Mouse (Mus musculus) MEL (cell line): ENCODE data around the gene Mfn1. TPM values are rescaled to one million over a fixed set of nuclear protein-coding genes. Genes with fewer than 3 reads are reported as not detected.

Experiments
- DNase-seq: peaks from one replicate; pipeline ENCODE4 v3.0.0; 2011; ENCODE audit warnings: low read depth, low spot score
- H3K27ac ChIP-seq: 2 replicates; pipeline ENCODE4 v1.5.1; 2012; ENCODE audit warnings: low read depth, mild to moderate bottlenecking, control low read depth, low read length, moderate library complexity; ENCODE audit not compliant: control insufficient read depth
- H3K27me3 ChIP-seq, 2 experiments: fragments of 150-350 bp in 1 of 2; sonication (generic) in 1 of 2; 2 replicates each; pipeline ENCODE4 v1.6.1; 2012; ENCODE audit warnings: low read length in 2 of 2, mild to moderate bottlenecking in 2 of 2, improper control_type of control experiment in 1 of 2, moderate library complexity in 1 of 2; ENCODE audit not compliant: insufficient read depth in 2 of 2, control insufficient read depth in 1 of 2
- H3K36me3 ChIP-seq, 2 experiments: 2 replicates each; pipeline ENCODE4 v1.6.1; 2012 to 2014; ENCODE audit warnings: low read length in 2 of 2, improper control_type of control experiment in 1 of 2, inconsistent platforms in 1 of 2, mild to moderate bottlenecking in 1 of 2; ENCODE audit not compliant: insufficient read depth in 2 of 2, control insufficient read depth in 1 of 2
- H3K4me1 ChIP-seq, 2 experiments: fragments of 150-350 bp in 1 of 2; sonication (generic) in 1 of 2; 2 replicates each; pipeline ENCODE4 v1.6.1; 2012; ENCODE audit warnings: low read length in 2 of 2, improper control_type of control experiment in 1 of 2, mild to moderate bottlenecking in 1 of 2; ENCODE audit not compliant: insufficient read depth in 2 of 2, control insufficient read depth in 1 of 2
- H3K4me3 ChIP-seq, 2 experiments: fragments of 150-350 bp in 1 of 2; sonication (generic) in 1 of 2; 2 replicates each; pipeline ENCODE4 v1.5.1; 2012; ENCODE audit warnings: low read depth in 2 of 2, low read length in 2 of 2, mild to moderate bottlenecking in 2 of 2, moderate library complexity in 2 of 2, control low read depth in 1 of 2, improper control_type of control experiment in 1 of 2; ENCODE audit not compliant: control insufficient read depth in 1 of 2, insufficient read depth in 1 of 2
- H3K79me2 ChIP-seq: 2 replicates; pipeline ENCODE4 v1.6.1; 2012; ENCODE audit warnings: mild to moderate bottlenecking, low read length, moderate library complexity; ENCODE audit not compliant: control insufficient read depth, poor library complexity, insufficient read depth
- H3K9ac ChIP-seq: 2 replicates; pipeline ENCODE4 v1.6.1; 2012; ENCODE audit warnings: low read depth, mild to moderate bottlenecking, control low read depth, low read length, moderate library complexity; ENCODE audit not compliant: control insufficient read depth, poor library complexity, severe bottlenecking
- H3K9me3 ChIP-seq: fragments of 150-350 bp; sonication (generic); replicated peaks from 2 replicates; pipeline ENCODE4 v1.6.1; 2012; ENCODE audit warnings: mild to moderate bottlenecking, low read length, improper control_type of control experiment, moderate library complexity; ENCODE audit not compliant: insufficient read depth
- CTCF ChIP-seq, 3 experiments: IDR thresholded peaks in 2 of 3; conservative IDR thresholded peaks in 1 of 3; 2 replicates each; pipeline ENCODE4 v1.5.1; 2011 to 2012; ENCODE audit warnings: low read length in 3 of 3, low read depth in 2 of 3, mild to moderate bottlenecking in 2 of 3, improper control_type of control experiment in 1 of 3, inconsistent platforms in 1 of 3, mixed read lengths in 1 of 3, moderate library complexity in 1 of 3; ENCODE audit not compliant: control insufficient read depth in 1 of 3, insufficient read depth in 1 of 3, poor library complexity in 1 of 3, severe bottlenecking in 1 of 3
- EP300 ChIP-seq, 2 experiments: IDR thresholded peaks; 2 replicates each; pipeline ENCODE4 v1.6.1; 2011; ENCODE audit warnings: improper control_type of control experiment in 2 of 2, low read length in 2 of 2, low read depth in 1 of 2, mild to moderate bottlenecking in 1 of 2
- ETS1 ChIP-seq: IDR thresholded peaks from 2 replicates; pipeline ENCODE4 v1.6.1; 2012; ENCODE audit warnings: low read depth, mild to moderate bottlenecking, inconsistent platforms, low read length, improper control_type of control experiment, moderate library complexity
- HCFC1 ChIP-seq: IDR thresholded peaks from 2 replicates; pipeline ENCODE4 v1.6.1; 2012; ENCODE audit warnings: low read depth, mild to moderate bottlenecking, inconsistent platforms, low read length, improper control_type of control experiment, moderate library complexity
- MXI1 ChIP-seq: IDR thresholded peaks from 2 replicates; pipeline ENCODE4 v1.6.1; 2011; ENCODE audit warnings: mild to moderate bottlenecking, low read depth, low read length, improper control_type of control experiment
- MYB ChIP-seq: IDR thresholded peaks from 2 replicates; pipeline ENCODE4 v1.6.1; 2011; ENCODE audit warnings: mild to moderate bottlenecking, low read depth, low read length, improper control_type of control experiment
- MYC ChIP-seq: IDR thresholded peaks from 2 replicates; pipeline ENCODE4 v1.6.1; 2011; ENCODE audit warnings: low read depth, mild to moderate bottlenecking, low read length, improper control_type of control experiment, moderate library complexity
- NELFE ChIP-seq: IDR thresholded peaks from 2 replicates; pipeline ENCODE4 v1.6.1; 2011; ENCODE audit warnings: low read depth, low read length, improper control_type of control experiment
- NRF1 ChIP-seq: IDR thresholded peaks from 2 replicates; pipeline ENCODE4 v1.6.1; 2014; ENCODE audit warnings: low read depth, mild to moderate bottlenecking, inconsistent platforms, low read length, improper control_type of control experiment, moderate library complexity; ENCODE audit not compliant: poor library complexity, insufficient read depth, severe bottlenecking
- POLR2AphosphoS5 ChIP-seq: IDR thresholded peaks from 2 replicates; pipeline ENCODE4 v1.6.1; 2012; ENCODE audit warnings: low read depth, borderline replicate concordance, mild to moderate bottlenecking, inconsistent platforms, low read length, moderate library complexity, mixed read lengths
- RAD21 ChIP-seq: IDR thresholded peaks from 2 replicates; pipeline ENCODE4 v1.6.1; 2011; ENCODE audit warnings: mild to moderate bottlenecking, low read depth, low read length, improper control_type of control experiment
- SIN3A ChIP-seq: IDR thresholded peaks from 2 replicates; pipeline ENCODE4 v1.6.1; 2012; ENCODE audit warnings: low read length, improper control_type of control experiment, inconsistent platforms
- TCF12 ChIP-seq: IDR thresholded peaks from 2 replicates; pipeline ENCODE4 v1.6.1; 2014; ENCODE audit warnings: low read depth, mild to moderate bottlenecking, inconsistent platforms, low read length, improper control_type of control experiment, moderate library complexity
- ZC3H11A ChIP-seq: IDR thresholded peaks from 2 replicates; pipeline ENCODE4 v1.6.1; 2012; ENCODE audit warnings: low read depth, mild to moderate bottlenecking, inconsistent platforms, low read length, improper control_type of control experiment
- ZNF384 ChIP-seq: IDR thresholded peaks from 2 replicates; pipeline ENCODE4 v1.6.1; 2012; ENCODE audit warnings: low read depth, mild to moderate bottlenecking, inconsistent platforms, low read length, improper control_type of control experiment
- polyA plus RNA-seq, 2 experiments: library from polyadenylated mRNA; stranded (reverse) in 1 of 2; unstranded in 1 of 2; fragments of >175 nt in 1 of 2; fragments of >200 nt in 1 of 2; gene quantifications; 2 replicates each; pipeline versions ENCODE4 v1.2.1 to v1.2.4; 2012; ENCODE audit warnings: low replicate concordance in 2 of 2, low read depth in 1 of 2; ENCODE audit not compliant: insufficient read length in 2 of 2, insufficient read depth in 1 of 2, missing spikeins in 1 of 2
- total RNA-seq: library from RNA; depleted of rRNA; stranded (reverse); fragments of 300-350 nt; gene quantifications from 2 replicates; pipeline ENCODE4 v1.2.3, GENCODE M21; 2012

Mfn1 gene
- total and polyA plus RNA-seq, 3 experiments: 25.5 to 29.4 TPM; not detected in 1

GRCm38 (mm10) chr3:32483035-32483434 is 46.2 kb upstream of the Mfn1 start:
- DNase-seq: no peak
- H3K9ac ChIP-seq: no peak overlapping the region
- H3K36me3 ChIP-seq: no peaks in the 10 kb centered on the region
- H3K27me3 ChIP-seq: peaks cover 0 to 1% of the 10 kb centered on the region in 2 experiments; a peak in 1 of 4 replicates
- H3K79me2 ChIP-seq: no peaks in the 10 kb centered on the region
- H3K4me3 ChIP-seq: no peak overlapping the region
- no peaks in the 10 kb centered on the region for H3K9me3 ChIP-seq
- H3K4me1 ChIP-seq: peaks cover 0 to 2% of the 10 kb centered on the region in 2 experiments; a peak in 1 of 4 replicates
- H3K27ac ChIP-seq: no peak overlapping the region
- TF ChIP-seq ETS1: no peak
- TF ChIP-seq ZNF384: peak; percentile 48

GRCm38 (mm10) chr3:32486543-32486942 is 42.7 kb upstream of the Mfn1 start:
- no peak for TF ChIP-seq MYB
- H3K27me3 ChIP-seq: peaks cover 0 to 1% of the 10 kb centered on the region in 2 experiments; a peak in 1 of 4 replicates
- no peaks in the 10 kb centered on the region for H3K36me3 ChIP-seq
- no peak overlapping the region for H3K27ac ChIP-seq
- peaks cover 0 to 2% of the 10 kb centered on the region in 2 experiments; a peak in 1 of 4 replicates for H3K4me1 ChIP-seq
- no peaks in the 10 kb centered on the region for H3K79me2 ChIP-seq
- H3K4me3 ChIP-seq: no peak overlapping the region
- no peak overlapping the region for H3K9ac ChIP-seq
- DNase-seq: peak; percentile 53
- no peaks in the 10 kb centered on the region for H3K9me3 ChIP-seq

- Histone ChIP-seq H3K4me1 (peaks cover 0 to 2% of the 10 kb centered on the region in 2 experiments; a peak in 1 of 4 replicates), H3K36me3 (no peaks in the 10 kb centered on the region), H3K9ac (no peak overlapping the region), H3K27me3 (no peaks in the 10 kb centered on the region), H3K27ac (no peak overlapping the region), H3K4me3 (no peak overlapping the region), H3K9me3 (no peaks in the 10 kb centered on the region), H3K79me2 (no peaks in the 10 kb centered on the region)
- no peak for DNase-seq
- TF ChIP-seq MYC (no peak), ZNF384 (no peak), POLR2AphosphoS5 (no peak), NELFE (no peak), MXI1 (no peak), EP300 (IDR thresholded peaks at IDR 0.05; ENCODE audit: low read depth in 1 of 2, low read length in 2 of 2) (no peak), HCFC1 (no peak), CTCF (IDR thresholded peaks at IDR 0.05 in 2 of 3, conservative IDR thresholded peaks at IDR 0.05 in 1 of 3; ENCODE audit: control insufficient read depth in 1 of 3, insufficient read depth in 1 of 3, low read depth in 2 of 3, low read length in 3 of 3, poor library complexity in 1 of 3, severe bottlenecking in 1 of 3) (no peak), SIN3A (no peak), NRF1 (no peak), RAD21 (no peak), ZC3H11A (no peak), TCF12 (no peak)
Observed at GRCm38 (mm10) chr3:32488172-32488571, 41.1 kb upstream of the Mfn1 start.
